Mouse (Mus musculus): ENCODE results near the gene Fam198a.

The Fam198a gene

GRCm38 (mm10) chr9:121926634-121927405 is 24.0 kb upstream of the Fam198a start:
- DNase-seq (ENCODE audit: low spot score): no peak

- DNase-seq (ENCODE audit: low spot score): no peak
Measured at GRCm38 (mm10) chr9:121927721-121928120, 23.1 kb upstream of the Fam198a start.

GRCm38 (mm10) chr9:121928498-121928897 is 22.3 kb upstream of the Fam198a start:
- DNase-seq (ENCODE audit: low spot score): peak; percentile 43

- no peak for DNase-seq (ENCODE audit: low spot score)
Measured at GRCm38 (mm10) chr9:121934856-121935255, 15.9 kb upstream of the Fam198a start.

DNA sequence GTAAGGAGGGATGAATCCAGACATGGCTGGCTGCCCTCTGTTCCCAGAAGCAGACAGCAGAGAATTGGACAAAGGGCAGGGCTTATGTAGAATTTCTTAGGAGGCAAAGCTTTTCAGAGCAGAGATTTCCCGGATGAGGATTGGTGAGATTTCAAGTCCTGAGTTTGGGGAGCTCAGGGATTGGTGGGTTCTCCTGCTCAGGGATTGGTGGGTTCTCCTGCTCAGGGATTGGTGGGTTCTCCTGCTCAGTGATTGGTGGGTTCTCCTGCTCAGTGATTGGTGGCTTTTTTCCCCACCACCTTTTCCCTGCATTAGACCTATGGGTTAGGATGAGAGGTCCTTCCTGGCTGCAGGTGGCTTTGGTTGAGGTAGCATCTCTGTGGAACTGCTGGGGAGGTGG is 13.8 kb upstream of the Fam198a start:
- DNase-seq (ENCODE audit: low spot score): no peak

- no peak for DNase-seq (ENCODE audit: low spot score)
Measured at GRCm38 (mm10) chr9:121937451-121937864, 13.3 kb upstream of the Fam198a start.

GRCm38 (mm10) chr9:121937944-121938355 is 12.8 kb upstream of the Fam198a start:
- no peak for DNase-seq (ENCODE audit: low spot score)

DNA sequence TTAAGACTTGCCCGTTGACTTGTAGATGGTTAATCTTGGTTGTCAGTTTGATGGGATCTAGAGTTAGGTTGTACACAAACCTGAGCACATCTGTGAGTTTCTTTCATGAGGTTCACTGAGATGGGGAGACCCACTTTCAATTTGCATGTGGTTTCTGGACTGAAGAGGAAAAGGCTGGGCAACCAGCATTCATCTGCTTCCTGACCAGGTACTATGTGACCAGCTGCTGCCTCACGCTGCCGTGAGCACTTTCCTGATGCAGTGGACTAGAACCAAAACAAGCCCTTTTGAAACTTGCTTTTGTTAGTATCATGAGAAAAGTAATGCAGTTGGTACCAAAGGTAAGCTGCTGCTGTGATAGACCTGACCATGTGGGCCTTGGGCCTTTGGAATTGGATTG is 7.8 kb upstream of the Fam198a start:
- no peak for DNase-seq (ENCODE audit: low spot score)

GRCm38 (mm10) chr9:121943628-121944027 is 7.2 kb upstream of the Fam198a start:
- DNase-seq (ENCODE audit: low spot score): no peak

DNA sequence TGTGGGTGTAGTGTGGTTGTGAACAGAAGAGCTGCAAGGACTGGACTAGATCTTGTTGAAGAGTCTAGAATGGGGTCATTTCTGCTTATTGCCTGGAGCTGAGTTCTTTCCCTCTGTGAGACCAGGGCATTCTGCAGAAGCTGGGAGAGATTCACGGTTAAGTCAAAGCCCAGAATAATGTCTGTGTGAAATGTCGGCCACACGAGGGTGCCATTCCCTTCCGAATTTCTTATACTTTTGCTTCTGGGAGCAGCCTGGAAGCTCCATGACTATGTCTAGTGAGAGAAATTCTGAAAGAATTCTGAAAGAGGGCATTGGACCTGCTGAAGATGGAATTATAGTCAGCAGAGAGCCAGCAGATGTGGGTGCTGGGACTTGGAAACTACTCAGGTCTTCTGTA is 3.0 kb upstream of the Fam198a start:
- DNase-seq (ENCODE audit: low spot score): peak; percentile 62

- no peak for DNase-seq (ENCODE audit: low spot score)
Measured at GRCm38 (mm10) chr9:121948431-121948830, 2.4 kb upstream of the Fam198a start.

- no peak for DNase-seq (ENCODE audit: low spot score)
Measured at GRCm38 (mm10) chr9:121951114-121951423, 281 bp downstream of the Fam198a start.

DNA sequence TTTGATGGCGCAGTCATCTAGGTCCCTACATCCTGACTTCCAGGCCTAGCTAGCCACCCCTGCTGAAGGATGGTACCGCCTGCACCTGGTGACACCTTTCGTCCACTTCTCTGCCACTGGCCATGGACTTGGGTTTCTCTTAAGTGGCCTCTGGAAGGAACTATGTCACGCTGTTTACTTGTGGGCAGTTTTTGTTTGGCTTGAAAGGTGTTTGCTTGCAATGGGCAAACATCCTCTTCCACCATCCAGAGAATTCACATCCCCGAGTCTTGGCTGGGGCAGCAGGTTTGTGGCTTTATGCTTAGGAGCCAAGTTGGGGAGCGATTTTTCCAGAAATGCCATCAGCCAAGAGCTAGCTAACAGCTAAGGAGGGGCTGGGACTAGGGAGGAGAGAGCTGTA is 1.8 kb downstream of the Fam198a start:
- peak; percentile 50 for DNase-seq (ENCODE audit: low spot score)

- no peak for DNase-seq (ENCODE audit: low spot score)
Measured at GRCm38 (mm10) chr9:121959966-121960635, 9.3 kb downstream of the Fam198a start.

- no peak for DNase-seq (ENCODE audit: low spot score)
Measured at GRCm38 (mm10) chr9:121964941-121965340, 14.2 kb downstream of the Fam198a start.

DNA sequence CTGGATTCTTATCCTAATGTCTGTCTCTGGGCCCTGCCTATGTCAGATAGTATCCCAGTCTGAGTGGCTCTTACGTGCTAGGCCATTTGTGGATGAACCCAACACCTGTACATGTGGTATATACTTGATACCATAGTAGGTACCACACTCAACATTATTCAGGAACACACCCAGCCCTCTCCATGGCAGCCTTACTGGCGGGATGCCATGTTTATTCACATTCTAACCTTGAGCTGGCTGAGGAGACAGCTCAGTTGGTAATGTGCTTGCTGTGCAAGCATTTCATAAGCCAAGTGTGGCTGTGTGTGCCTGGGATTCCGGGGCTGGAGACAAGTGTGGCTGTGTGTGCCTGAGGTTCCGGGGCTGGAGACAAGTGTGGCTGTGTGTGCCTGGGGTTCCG is 17.5 kb downstream of the Fam198a start:
- peak; percentile 34 for DNase-seq (ENCODE audit: low spot score)

DNA sequence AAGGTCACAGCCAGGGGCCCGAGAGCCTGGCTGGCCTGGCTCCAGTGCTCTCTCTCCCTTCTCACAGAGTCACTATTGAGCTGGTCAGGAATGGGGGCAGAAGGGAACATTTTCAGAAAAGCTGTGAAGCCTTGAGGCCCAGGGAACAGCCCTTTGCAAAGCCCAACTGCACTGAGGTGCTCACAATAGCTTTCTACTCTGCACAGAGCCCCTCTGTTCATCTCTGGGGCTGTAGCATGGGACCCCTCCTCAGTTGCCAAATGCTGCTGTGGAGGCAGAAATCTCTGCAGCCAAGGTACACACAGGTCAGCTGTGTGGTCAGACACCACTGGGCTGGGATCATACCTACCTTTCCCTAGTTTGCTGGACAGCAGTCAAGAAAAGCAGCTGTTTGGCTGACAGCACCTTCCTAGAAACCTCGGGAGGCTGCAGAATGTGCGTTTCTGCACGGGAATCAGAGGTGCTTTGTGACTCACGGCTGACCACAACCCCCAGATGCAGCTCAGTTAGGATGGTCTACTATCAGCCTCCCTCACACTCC is 19.1 kb downstream of the Fam198a start:
- no peak for DNase-seq (ENCODE audit: low spot score)

DNA sequence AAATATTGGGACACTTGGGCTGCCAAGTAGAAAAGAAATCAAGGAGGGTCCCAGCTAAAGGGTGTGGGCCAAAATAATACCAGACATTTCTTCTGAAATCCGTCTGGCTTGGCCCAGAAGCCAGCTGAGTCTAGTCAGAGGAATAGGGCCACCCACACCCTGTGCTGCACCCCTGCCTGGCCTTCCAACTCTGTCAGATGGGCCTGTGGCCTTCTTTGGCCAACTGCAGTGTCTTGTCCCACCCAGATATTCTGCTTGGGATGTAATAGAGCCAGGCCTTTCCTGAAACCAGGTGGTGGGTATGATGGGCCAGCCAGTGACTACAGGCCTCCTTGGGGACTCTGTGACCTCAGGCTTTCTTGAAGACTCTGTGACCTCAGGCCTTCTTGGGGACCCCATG is 22.4 kb downstream of the Fam198a start:
- DNase-seq (ENCODE audit: low spot score): peak; percentile 33

- DNase-seq (ENCODE audit: low spot score): peak; percentile 27
Measured at GRCm38 (mm10) chr9:121974141-121974986, 23.6 kb downstream of the Fam198a start.

GRCm38 (mm10) chr9:121975321-121975720 is 24.5 kb downstream of the Fam198a start:
- DNase-seq (ENCODE audit: low spot score): no peak

- no peak for DNase-seq (ENCODE audit: low spot score)
Measured at GRCm38 (mm10) chr9:121981046-121981445, 30.3 kb downstream of the Fam198a start.

DNA sequence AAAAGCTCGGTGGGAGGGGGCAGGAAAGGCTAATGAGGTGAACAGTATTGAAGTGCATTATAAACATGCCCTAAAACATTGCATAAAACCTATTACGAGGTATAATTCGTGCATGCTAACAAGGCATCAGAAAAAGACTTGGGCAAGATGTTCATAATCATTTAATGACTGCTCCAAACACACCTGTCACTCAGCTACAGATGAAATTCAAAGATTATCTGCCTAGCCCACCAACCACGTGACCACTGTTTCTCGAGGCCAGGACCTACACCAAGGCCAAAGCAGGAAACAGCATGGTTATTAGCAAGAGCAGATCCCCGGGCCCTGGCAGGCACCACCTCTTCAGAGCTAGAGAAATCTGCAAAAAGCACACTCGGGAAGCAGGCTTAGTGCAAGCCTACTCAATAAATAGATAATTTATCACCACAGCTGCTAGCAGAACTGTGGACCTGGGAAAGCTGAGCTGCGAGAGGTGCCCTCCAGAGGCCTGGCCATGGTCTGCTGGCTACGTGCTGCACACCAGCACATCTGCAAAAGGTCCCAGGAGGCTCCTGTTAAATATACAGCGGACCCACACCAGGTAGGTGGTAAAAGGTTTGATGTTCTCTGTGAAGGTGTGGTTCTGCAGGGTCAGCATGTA is 30.8 kb downstream of the Fam198a start:
- no peak for DNase-seq (ENCODE audit: low spot score)

All from lung, postnatal 25 days (tissue).